Mouse (Mus musculus) induced T-regulatory cell, adult 2 months (primary cell): ENCODE results near the gene Olfr372.
"Not testable (repeated sequence)": the region's sequence is repeated elsewhere in the genome, so short reads cannot be mapped to it uniquely, and the experiment has no call there.

Source experiments
- DNase-seq: peaks from one replicate; pipeline ENCODE4 v3.0.0-alpha.2; 2012; ENCODE audit warnings: low read depth

The Olfr372 gene

DNA sequence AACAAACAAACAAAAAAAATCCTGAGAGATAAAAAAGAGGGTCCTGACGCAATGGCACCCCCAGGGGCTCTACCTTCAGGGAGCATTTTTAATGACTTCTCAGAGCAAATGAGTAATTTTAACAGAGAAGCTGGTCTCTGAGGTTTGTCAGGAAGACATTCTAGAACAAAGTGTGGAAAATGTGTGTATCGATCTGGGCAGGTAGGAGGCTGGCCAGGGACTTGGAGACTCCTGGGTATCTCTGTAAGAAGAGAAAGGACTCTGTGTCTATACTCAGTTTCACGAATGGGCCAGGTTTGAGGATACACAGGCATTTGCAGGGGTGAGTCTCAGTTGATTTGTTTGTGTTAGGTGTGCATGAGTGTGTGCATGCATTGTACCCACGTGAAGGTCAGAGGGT is at the start of gene Olfr372:
Gene Olfr372 (plus strand): TSS at position 301 of the 400 bp plus-strand sequence.
- DNase-seq, result not testable (repeated sequence)

- DNase-seq, result no peak
Observed at GRCm38 (mm10) chr8:71999434-71999833, 41.6 kb upstream of the Olfr372 start.

GRCm38 (mm10) chr8:72000223-72000622 is 40.8 kb upstream of the Olfr372 start:
- DNase-seq, result no peak

DNA sequence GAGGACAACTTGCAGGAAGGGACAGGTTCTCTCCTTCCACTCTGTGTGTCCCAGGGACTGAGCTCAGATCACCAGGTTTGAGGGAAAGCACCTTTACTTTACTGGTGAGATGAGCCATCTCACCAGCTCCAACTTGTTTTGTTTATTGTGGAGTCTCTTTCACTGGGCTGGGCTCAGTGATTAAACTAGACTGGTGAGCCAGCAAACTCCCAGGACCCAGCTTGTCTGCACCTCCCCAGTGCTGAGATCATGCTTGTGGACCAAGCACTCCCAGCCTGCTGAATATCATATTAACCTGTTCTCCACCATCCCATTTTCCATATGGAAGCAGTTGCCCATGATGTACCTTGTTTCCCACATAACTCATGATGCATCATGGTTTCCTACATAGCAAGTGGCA is 38.1 kb upstream of the Olfr372 start:
- DNase-seq, result no peak

DNA sequence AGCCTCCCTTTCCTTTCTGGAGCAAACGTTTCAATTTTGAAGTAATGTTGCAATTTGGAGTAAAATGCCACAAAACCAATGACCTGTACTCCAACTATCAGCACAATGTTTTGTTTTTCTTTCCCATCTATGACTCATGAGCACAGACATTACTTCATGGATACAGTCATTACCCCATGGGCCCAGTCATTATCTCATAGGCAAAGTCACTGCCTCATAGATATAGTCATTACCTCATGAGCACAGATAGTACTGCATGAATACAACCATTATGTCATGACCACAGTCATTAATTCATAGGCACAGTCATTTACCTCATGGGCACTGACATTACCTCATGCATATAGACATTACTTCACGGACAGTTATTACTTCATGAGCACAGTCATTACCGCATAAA is 35.1 kb upstream of the Olfr372 start:
- no peak for DNase-seq

DNA sequence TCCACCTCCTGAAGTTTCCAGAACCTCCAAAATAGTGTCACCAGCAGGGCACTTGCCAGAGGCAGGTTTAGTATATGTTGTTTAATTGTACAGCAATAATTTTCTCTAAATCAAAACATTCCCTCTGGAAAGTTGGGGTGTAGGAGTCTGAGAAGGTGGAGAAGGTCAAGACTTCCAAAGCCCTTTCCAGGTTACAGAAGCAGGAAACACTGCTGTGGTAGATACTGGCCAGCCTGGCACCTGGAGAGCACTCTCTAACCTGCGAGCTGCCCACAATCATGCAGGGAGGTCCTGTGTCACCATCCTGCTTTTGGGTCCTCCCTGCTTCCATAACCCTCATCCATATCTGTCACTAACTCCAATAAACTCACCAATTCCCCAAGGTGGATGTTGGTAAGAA is 34.3 kb upstream of the Olfr372 start:
- no peak for DNase-seq

- DNase-seq, result no peak
Observed at GRCm38 (mm10) chr8:72008134-72008641, 32.8 kb upstream of the Olfr372 start.

- no peak for DNase-seq
Observed at GRCm38 (mm10) chr8:72009473-72009872, 31.5 kb upstream of the Olfr372 start, which contains the start of gene Cyp4f18. Cyp4f18 (minus strand) TSS chr8:72009626.

DNA sequence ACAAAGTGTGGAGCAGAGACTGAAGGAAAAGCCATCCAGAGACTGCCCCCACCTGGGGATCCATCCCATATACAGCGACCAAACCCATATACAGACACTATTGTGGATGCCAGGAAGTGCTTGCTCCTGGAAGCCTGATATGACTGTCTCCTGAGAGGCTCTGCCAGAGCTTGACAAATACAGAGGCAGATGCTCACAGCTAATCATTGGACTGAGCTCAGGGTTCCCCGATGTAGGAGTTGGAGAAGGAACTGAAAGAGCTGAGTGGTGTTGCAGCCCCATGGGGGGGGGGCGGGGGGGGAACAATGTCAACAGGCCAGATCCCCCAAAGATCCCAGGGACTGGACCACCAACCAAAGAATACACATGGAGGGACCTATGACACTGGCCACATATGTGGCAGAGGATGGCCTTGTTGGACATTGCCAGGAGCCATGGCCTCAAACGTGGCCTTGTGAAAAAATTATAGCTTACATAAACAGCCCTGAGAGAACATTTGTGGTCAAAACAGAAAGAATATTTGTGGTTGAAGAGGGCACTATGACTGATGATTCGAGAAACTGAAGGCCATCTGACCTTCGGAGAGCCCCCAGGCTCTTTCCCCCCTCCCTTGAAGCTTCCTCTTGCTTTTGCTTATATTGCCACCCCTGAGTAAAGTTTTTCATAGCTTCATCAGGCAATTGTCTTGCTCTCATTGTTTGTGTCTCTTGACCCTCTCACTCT is 27.4 kb upstream of the Olfr372 start:
- DNase-seq, result not testable (repeated sequence)

GRCm38 (mm10) chr8:72017339-72017738 is 23.7 kb upstream of the Olfr372 start:
- DNase-seq, result not testable (repeated sequence)

GRCm38 (mm10) chr8:72018141-72018540 is 22.9 kb upstream of the Olfr372 start:
- DNase-seq, result no peak

DNA sequence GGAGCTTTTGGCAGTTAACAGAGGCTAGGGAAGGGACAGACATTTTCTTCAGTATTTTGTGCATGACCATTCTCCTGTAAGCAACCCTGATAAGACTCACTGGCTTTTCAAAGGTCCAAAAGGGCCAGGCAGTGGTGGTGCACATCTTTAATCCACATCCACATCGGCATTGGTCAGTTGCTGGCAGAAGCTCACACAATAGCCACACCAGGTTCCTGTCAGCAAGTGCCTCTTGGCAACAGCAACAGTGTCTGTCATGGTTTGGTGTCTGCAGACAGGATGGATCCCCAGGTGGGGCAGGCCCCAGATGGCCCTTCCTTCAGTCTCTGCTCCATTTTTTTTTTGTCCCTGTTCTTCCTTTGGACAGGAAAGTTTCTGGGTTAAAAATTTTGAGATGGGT is 22.0 kb upstream of the Olfr372 start:
- not testable (repeated sequence) for DNase-seq

GRCm38 (mm10) chr8:72019816-72020215 is 21.2 kb upstream of the Olfr372 start:
- no peak for DNase-seq

DNA sequence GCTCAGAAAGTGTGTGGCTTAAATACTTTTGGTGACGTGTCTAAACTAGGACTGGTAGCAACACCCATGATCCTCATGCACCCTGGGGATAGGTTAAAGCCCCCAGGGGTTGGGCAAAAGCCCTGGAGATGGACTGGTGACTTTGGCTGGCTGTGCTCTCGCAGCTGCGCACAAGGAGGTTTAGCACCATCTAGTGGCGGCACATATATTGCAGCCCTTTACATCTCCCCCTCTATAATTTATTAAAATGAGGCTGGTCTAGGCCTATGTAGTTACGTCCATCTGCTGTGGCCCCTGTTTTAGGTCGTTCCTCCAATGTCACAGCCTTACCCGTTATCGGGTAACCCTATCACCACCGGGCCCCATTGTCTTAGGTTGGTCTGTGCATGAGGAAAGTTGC is 16.1 kb upstream of the Olfr372 start:
- not testable (repeated sequence) for DNase-seq

DNA sequence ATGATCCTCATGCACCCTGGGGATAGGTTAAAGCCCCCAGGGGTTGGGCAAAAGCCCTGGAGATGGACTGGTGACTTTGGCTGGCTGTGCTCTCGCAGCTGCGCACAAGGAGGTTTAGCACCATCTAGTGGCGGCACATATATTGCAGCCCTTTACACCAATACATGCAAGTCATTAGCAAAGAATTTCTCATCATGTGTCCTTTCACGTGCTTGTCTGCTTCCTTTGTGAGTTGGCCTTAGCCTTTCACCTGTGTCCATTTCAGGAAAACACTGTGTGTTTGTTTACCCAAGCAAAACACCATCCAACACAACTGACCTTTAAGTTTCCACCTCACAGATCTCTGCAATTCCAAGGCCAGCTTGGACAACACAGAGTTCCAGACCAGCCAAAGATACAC is 8.1 kb upstream of the Olfr372 start:
- DNase-seq, result peak; percentile 27

- no peak for DNase-seq
Observed at GRCm38 (mm10) chr8:72042493-72042892, 1.5 kb downstream of the Olfr372 start.

DNA sequence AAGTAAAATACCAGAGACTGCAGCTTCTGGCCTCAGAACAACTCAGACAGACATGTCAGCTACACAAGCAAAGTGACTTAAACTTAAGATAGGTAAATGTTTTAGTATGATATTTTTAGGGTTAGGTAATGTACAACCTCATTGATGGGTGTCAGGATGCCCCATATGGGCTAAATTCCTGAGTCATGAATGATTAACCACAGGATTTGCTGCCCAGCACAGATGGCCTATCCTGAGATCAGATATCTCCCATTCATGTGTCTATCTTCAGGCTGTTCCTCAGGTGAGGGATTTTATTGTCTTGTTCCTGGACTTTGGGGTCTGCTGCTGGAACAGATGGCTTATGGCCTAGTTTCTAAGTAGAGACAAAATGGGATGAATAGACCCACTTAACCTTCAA is 13.6 kb downstream of the Olfr372 start:
- not testable (repeated sequence) for DNase-seq

DNA sequence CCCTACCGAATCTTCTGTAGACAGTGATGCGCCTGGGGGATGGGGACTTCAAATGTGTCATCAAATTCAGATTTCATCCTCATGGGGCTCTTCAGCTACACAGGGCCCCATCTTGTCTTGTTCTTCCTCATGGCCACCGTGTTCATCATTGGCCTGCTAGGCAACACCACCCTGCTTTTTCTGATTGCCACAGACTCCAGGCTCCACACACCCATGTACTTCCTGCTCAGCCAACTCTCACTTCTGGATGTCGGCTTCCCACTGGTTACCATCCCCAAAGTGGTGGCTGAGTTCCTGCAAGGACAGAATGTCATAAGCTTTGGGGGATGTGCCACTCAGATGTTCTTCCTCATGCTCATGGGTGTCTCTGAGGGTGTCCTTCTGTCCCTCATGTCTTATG is 16.6 kb downstream of the Olfr372 start:
- DNase-seq, result not testable (repeated sequence)

- DNase-seq, result peak; percentile 21
Observed at GRCm38 (mm10) chr8:72066819-72067399, 25.9 kb downstream of the Olfr372 start.

GRCm38 (mm10) chr8:72082877-72083276 is 41.9 kb downstream of the Olfr372 start, which contains the start of gene Olfr373:
Olfr373 (plus strand) TSS chr8:72083177.
- not testable (repeated sequence) for DNase-seq

- no peak for DNase-seq
Observed at GRCm38 (mm10) chr8:72084744-72085143, 43.7 kb downstream of the Olfr372 start.

DNA sequence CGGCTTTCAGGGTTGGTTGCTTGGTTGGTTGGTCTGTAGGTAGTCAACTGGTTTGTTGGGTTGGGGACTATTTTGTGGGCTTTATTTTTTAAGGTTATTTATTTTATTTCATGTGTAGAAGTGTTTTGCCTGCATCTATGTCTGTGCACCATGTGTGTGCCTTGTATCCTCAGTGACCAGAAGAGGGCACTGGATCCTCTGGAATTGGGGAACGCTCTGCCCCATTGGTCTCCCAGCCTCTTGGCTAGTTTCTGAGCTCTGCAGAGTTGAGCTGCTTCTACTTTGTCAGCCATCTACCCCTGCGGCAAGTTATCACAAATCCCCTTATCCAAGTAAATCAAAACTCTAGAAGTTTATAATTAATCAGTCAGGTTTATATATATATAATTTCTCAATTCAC is 46.6 kb downstream of the Olfr372 start:
- DNase-seq, result peak; percentile 25

DNA sequence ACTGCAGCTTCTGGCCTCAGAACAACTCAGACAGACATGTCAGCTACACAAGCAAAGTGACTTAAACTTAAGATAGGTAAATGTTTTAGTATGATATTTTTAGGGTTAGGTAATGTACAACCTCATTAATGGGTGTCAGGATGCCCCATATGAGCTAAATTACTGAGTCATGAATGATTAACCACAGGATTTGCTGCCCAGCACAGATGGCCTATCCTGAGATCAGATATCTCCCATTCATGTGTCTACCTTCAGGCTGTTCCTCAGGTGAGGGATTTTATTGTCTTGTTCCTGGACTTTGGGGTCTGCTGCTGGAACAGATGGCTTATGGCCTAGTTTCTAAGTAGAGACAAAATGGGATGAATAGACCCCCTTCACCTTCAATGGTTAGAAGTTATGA is 55.7 kb downstream of the Olfr372 start:
- not testable (repeated sequence) for DNase-seq
